Mouse (Mus musculus) hindbrain, embryonic 14.5 days (tissue): ENCODE data around the gene Ptprn2. TPM values are rescaled to one million over a fixed set of nuclear protein-coding genes. Genes with fewer than 3 reads are reported as not detected.

Source experiments
- ATAC-seq: fragments of 200-750 bp; cut with Nextera tagmentation; 2 replicates; pipeline ENCODE4 v1.8.0; 2017; ENCODE audit warnings: moderate number of reproducible peaks, mild to moderate bottlenecking, moderate TSS enrichment, moderate library complexity; ENCODE audit not compliant: low FRiP score
- DNase-seq: peaks from one replicate; pipeline ENCODE4 v3.0.0-alpha.2; 2015; ENCODE audit warnings: low spot score
- H3K27ac ChIP-seq: fragments of 300-500 bp; sonication (generic); 2 replicates; pipeline ENCODE4 v1.5.1; 2014; ENCODE audit warnings: mild to moderate bottlenecking, moderate library complexity
- H3K27me3 ChIP-seq: fragments of 300-500 bp; sonication (generic); 2 replicates; pipeline ENCODE4 v1.6.1; 2014; ENCODE audit warnings: mild to moderate bottlenecking, low read length, mixed read lengths; ENCODE audit not compliant: control insufficient read depth, insufficient read depth
- H3K36me3 ChIP-seq: fragments of 300-500 bp; sonication (generic); replicated peaks from 2 replicates; pipeline ENCODE4 v1.6.1; 2014; ENCODE audit not compliant: control insufficient read depth, insufficient read depth
- H3K4me1 ChIP-seq: fragments of 300-500 bp; sonication (generic); replicated peaks from 2 replicates; pipeline ENCODE4 v1.6.1; 2014; ENCODE audit warnings: antibody characterized with exemption, low read length, mixed read lengths; ENCODE audit not compliant: control insufficient read depth, insufficient read depth
- H3K4me2 ChIP-seq: fragments of 300-500 bp; sonication (generic); replicated peaks from 2 replicates; pipeline ENCODE4 v1.6.1; 2014; ENCODE audit warnings: mild to moderate bottlenecking, moderate library complexity
- H3K4me3 ChIP-seq: fragments of 300-500 bp; sonication (generic); replicated peaks from 2 replicates; pipeline ENCODE4 v1.5.1; 2014; ENCODE audit warnings: mild to moderate bottlenecking, low read length
- H3K9ac ChIP-seq: fragments of 300-500 bp; sonication (generic); 2 replicates; pipeline ENCODE4 v1.6.1; 2014
- H3K9me3 ChIP-seq: fragments of 300-500 bp; sonication (generic); 2 replicates; pipeline ENCODE4 v1.6.1; 2016; ENCODE audit warnings: low read length; ENCODE audit not compliant: control insufficient read depth
- WGBS: fragments of 180-500 bp; shearing (Covaris S2); extraction: QIAGEN DNeasy Blood & Tissue Kit; methylation state at CpG from one replicate; pipeline ENCODE4 v1.1.7; 2014; 5-methylcytosine and 5-hydroxymethylcytosine counted together
- polyA plus RNA-seq: library from polyadenylated mRNA; unstranded; fragments of >200 nt; fragmentation: Nextera tagmentation; extraction: Ambion mirVana; gene quantifications from 2 replicates; pipeline ENCODE4 v1.2.1, GENCODE M21; 2014

The Ptprn2 gene
- polyA plus RNA-seq, 1 experiment from 2014 or later = 17.5 TPM

- peaks cover 41% of the 10 kb centered on the region for H3K27me3 ChIP-seq
- H3K36me3 ChIP-seq = no peaks in the 10 kb centered on the region
- DNase-seq (no peak), ATAC-seq (peak; percentile 12; the same call in 1 of the 2 replicates)
- under 1% methylated on average over 8 of the region's 8 CpGs for WGBS
- H3K4me2 ChIP-seq = peak overlapping the region; percentile 73
- H3K9ac ChIP-seq = peak overlapping the region; percentile 86
- peak overlapping the region; percentile 92 for H3K27ac ChIP-seq
- H3K9me3 ChIP-seq = no peaks in the 10 kb centered on the region
- H3K4me1 ChIP-seq = peaks cover 58% of the 10 kb centered on the region
- H3K4me3 ChIP-seq = peak overlapping the region; percentile 65
These were observed 667.6 kb downstream of the Ptprn2 start for GRCm38 (mm10) chr12:117153166-117153480.

GRCm38 (mm10) chr12:117153671-117154355, 668.3 kb downstream of the Ptprn2 start:
- Histone ChIP-seq H3K4me2 (peak overlapping the region; percentile 73), H3K4me1 (peaks cover 65% of the 10 kb centered on the region), H3K27ac (peak overlapping the region; percentile 92), H3K9me3 (no peaks in the 10 kb centered on the region), H3K9ac (peak overlapping the region; percentile 86), H3K36me3 (no peaks in the 10 kb centered on the region), H3K4me3 (peak overlapping the region; percentile 65), H3K27me3 (peaks cover 41% of the 10 kb centered on the region)
- DNase-seq = peak; percentile 72
- WGBS = under 1% methylated on average over 73 of the region's 73 CpGs
- ATAC-seq = peak; percentile 74

- Histone ChIP-seq H3K36me3 (no peaks in the 10 kb centered on the region), H3K9ac (peak overlapping the region; percentile 86), H3K27ac (peak overlapping the region; percentile 92), H3K4me1 (peaks cover 69% of the 10 kb centered on the region), H3K4me2 (peak overlapping the region; percentile 73), H3K9me3 (no peaks in the 10 kb centered on the region), H3K4me3 (peak overlapping the region; percentile 65), H3K27me3 (peaks cover 37% of the 10 kb centered on the region)
- DNase-seq (no peak), ATAC-seq (no peak)
- under 1% methylated on average over 27 of the region's 27 CpGs for WGBS
These were observed 669.1 kb downstream of the Ptprn2 start for GRCm38 (mm10) chr12:117154356-117155243.

GRCm38 (mm10) chr12:117155307-117156220, 670.0 kb downstream of the Ptprn2 start:
- WGBS = 2% methylated on average over 33 of the region's 33 CpGs
- Histone ChIP-seq H3K9me3 (no peaks in the 10 kb centered on the region), H3K9ac (peak overlapping the region; percentile 86), H3K4me1 (peaks cover 78% of the 10 kb centered on the region), H3K36me3 (no peaks in the 10 kb centered on the region), H3K27me3 (peaks cover 33% of the 10 kb centered on the region), H3K27ac (peak overlapping the region; percentile 92), H3K4me3 (peak overlapping the region; percentile 65), H3K4me2 (peak overlapping the region; percentile 73)
- ATAC-seq (no peak), DNase-seq (no peak)

- 10% methylated on average over 5 of the region's 5 CpGs for WGBS
- DNase-seq = no peak
These were observed 670.7 kb downstream of the Ptprn2 start for GRCm38 (mm10) chr12:117156256-117156655.

GRCm38 (mm10) chr12:117156786-117157185, 671.3 kb downstream of the Ptprn2 start:
- no peaks in the 10 kb centered on the region for H3K9me3 ChIP-seq
- peak overlapping the region; percentile 73 for H3K4me2 ChIP-seq
- DNase-seq = no peak
- H3K4me1 ChIP-seq = peaks cover 77% of the 10 kb centered on the region
- no peak for ATAC-seq
- H3K27ac ChIP-seq = peak overlapping the region; percentile 92
- H3K36me3 ChIP-seq = peaks cover 2% of the 10 kb centered on the region
- peaks cover 24% of the 10 kb centered on the region for H3K27me3 ChIP-seq
- peak overlapping the region; percentile 86 for H3K9ac ChIP-seq
- 21% methylated on average over 3 of the region's 3 CpGs for WGBS
- peak overlapping the region; percentile 65 for H3K4me3 ChIP-seq

More at GRCm38 (mm10) chr12:117156256-117156655, 670.7 kb downstream of the Ptprn2 start:
- Histone ChIP-seq H3K27ac (peak overlapping the region; percentile 92), H3K4me2 (peak overlapping the region; percentile 73), H3K4me3 (peak overlapping the region; percentile 65), H3K4me1 (peaks cover 80% of the 10 kb centered on the region), H3K9me3 (no peaks in the 10 kb centered on the region), H3K36me3 (no peaks in the 10 kb centered on the region), H3K27me3 (peaks cover 28% of the 10 kb centered on the region), H3K9ac (peak overlapping the region; percentile 86)
- ATAC-seq = no peak

GRCm38 (mm10) chr12:117157249-117157648, 671.7 kb downstream of the Ptprn2 start:
- 22% methylated on average over 2 of the region's 2 CpGs for whole genome bisulfite sequencing
- Histone ChIP-seq H3K27ac (peak overlapping the region; percentile 92), H3K4me1 (peaks cover 75% of the 10 kb centered on the region), H3K9ac (peak overlapping the region; percentile 86), H3K27me3 (peaks cover 19% of the 10 kb centered on the region), H3K4me2 (peak overlapping the region; percentile 73), H3K4me3 (peak overlapping the region; percentile 65), H3K36me3 (peaks cover 7% of the 10 kb centered on the region), H3K9me3 (no peaks in the 10 kb centered on the region)
- ATAC-seq (no peak), DNase-seq (no peak)

- WGBS = 20% methylated on average over 9 of the region's 9 CpGs
- H3K36me3 ChIP-seq = peaks cover 8% of the 10 kb centered on the region
- peak overlapping the region; percentile 92 for H3K27ac ChIP-seq
- DNase-seq (no peak), ATAC-seq (no peak)
- peak overlapping the region; percentile 73 for H3K4me2 ChIP-seq
- peaks cover 15% of the 10 kb centered on the region; the same call in 1 of the 2 replicates for H3K27me3 ChIP-seq
- H3K4me3 ChIP-seq = peak overlapping the region; percentile 65
- H3K4me1 ChIP-seq = peaks cover 70% of the 10 kb centered on the region
- peak overlapping the region; percentile 86 for H3K9ac ChIP-seq
- H3K9me3 ChIP-seq = no peaks in the 10 kb centered on the region
These were observed 672.3 kb downstream of the Ptprn2 start for GRCm38 (mm10) chr12:117157660-117158386.
